Mouse (Mus musculus) testis, postnatal 10 days (tissue): ENCODE results near the gene Gm49601.

Experiments
- DNase-seq: peaks from one replicate; pipeline ENCODE4 v3.0.0; 2021; ENCODE audit warnings: low spot score

The Gm49601 gene

DNA sequence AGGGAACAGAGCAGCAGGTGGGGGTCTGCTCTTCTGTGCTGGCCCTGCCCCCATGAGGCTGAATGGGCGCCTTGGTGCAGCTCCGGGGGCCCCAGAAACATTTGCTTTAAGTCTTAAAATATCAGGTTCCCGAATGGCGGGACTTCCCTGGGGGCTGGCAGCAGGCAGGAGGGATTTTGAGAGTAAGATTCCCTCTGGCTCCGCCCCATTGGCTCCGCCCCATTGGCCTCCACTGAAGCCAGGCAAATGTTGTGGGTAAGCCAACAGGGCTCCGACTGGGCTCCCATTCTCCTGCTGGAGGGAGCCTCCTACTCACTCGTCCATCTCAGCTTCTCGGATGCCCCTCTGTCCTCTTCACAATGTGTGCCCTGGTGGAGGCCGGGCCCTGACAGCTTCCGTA, 18.0 kb downstream of the Gm49601 start:
- DNase-seq, result no peak

DNA sequence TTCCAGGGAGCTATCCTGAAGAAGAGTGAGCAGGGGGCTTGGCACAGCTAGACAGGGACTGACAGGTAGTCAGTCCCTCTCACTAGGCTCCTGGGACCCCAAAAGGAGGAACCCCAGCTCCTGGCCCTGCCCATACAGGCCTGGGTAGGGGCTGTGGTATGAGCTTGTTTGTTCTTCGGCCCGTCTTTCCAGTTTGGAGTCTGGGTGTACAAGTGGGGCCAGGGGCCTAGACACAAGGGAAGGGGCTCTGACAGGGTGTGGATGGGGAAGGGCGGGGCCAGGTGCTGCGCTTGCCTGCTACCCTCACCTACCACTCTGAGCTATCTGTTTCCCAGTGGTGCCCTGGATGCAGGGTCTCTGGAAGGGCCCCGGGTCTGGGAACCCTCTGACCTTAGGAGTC, 20.5 kb downstream of the Gm49601 start:
- DNase-seq, result no peak

DNA sequence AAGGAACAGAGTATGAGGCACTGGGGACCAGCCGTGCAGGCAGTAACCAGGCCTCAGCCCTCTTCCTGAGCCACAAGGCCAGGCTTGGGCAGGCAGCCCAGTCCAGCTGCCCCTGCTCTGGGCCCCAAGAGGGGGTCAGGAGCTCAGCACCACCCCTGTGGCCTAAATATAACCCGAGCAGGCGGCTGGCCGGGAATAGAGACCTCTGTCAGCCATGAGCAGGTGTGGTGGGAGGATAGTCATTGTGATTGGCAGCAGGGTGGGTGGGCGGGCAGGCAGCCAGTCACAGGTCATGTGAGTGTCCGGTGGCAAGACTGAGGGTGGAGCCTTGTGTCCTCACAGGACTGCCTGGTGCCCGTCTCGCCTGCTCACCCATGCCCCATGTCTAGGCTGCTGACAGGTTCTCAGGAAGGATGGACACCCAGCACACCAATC, 21.9 kb downstream of the Gm49601 start:
- DNase-seq, result no peak

DNA sequence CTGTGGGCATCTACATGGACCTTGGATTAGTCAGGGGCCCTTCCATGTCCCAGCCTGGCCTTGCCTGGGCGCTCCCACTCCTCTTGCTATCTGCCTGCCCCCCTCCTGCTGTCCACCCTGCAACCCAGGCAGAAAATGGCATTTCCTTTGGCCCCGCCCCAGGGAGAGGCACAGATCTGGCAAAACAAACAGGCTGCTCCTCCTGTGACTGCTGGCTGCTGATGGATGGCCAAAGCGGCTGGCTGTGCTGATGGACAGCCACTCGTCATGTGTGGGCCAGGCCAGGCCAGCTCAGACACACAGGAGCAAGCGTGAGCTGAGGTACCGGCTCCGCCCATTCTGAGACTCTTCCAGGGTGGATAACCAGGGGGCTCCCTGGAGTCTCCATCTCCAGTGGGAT, 24.8 kb downstream of the Gm49601 start:
- no peak for DNase-seq

DNA sequence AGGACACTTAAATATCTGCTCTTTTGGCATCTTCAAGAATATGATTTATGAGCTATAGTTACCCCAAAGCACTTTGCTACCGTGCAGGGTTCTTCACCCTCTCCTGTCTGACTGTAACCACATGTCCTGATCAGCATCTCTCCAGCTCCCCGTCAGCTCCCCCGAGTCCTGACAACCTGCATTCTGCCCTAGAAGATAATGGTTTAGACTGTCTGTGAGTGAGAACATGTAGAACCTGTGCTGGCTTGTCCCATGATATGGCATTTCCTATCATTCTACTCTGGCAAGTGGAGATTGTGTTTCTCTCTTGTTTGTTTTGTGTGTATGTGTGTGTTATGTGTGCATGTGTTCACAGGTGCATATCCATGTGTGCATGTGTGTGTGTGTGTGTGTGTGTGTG, 28.2 kb downstream of the Gm49601 start:
- no peak for DNase-seq

DNA sequence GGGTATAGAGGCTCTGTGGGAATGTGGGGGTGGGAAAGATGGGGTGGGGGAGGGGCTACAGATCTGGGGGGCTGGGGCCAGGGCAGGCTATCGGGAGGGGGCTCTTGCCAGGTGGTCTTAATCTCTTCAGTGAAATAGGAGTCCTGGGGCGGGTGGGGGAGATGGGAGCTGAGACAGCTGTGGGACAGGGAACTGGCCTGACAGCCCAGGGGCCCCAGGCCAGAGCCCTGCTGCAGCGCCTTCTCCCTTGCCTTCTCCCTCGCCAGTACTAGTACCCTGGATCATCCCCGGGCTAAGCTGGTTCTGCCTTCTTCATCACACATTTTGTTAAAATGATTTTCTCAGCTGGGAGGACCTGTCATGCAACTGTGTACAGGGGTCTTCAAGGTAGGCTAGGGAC, 30.0 kb downstream of the Gm49601 start:
- no peak for DNase-seq

DNA sequence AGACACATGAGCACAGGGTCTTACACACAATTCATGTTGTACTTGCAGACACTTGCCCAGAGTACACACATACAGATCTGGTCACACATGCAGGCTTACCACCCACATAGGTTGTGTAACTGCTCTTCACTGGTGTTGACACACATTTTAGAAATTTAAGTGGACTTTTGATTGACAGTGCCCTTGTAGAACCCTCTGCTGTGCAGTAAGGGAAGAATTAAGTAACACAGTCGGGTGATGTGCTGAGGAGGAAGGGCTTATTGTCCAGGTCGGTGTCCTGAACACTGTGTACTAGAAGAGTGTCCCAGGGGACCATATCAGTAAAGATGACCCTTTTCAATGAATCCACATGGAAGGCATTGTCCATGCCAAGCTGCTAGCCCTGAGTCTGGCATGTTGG, 32.3 kb downstream of the Gm49601 start:
- DNase-seq, result no peak

DNA sequence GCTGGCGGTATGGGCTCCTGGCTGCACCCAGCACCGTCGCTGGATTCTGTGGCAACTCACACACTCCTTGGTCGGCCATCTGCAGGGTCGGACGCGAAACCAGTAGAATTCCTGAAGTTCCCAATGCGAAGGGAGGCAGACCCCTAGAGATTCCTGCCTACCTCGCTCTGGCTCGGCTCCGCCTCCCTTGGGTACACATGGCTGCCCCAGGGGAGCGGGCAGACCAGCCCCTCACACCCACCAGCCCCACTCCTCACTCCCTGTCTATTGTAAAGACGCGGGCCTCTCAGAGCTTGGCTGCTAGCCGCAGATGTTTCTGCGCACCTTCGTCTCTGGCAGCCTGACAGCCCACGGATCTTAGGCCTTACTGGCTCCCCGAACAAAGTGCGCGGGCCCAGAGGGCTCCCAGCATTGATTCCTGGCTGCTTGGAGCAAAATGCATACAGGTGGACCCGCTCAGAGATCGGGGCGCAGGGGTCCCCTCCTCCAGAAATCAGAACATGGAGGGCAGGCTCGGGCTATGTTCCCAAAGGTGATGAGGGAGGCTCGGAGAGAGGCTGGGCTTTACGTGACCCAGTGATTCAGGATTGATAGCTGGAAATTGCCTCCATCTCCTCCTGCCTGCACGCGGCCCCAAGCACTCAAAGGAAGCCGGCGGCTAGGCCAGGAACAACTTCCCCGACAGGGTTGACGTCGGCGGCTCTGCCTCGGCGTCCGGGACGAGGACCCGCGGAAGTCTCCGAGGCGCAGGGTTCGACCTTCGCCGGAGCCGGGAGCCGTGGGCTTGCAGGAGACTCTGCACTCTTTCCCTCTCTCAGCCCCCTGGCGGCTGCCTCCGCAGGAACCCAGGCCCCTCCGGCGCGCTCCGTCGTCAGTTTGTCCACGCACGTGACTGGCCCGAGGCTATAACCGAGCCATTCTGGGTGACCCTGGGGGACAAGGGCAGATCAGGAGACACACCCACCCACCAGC, 34.9 kb downstream of the Gm49601 start:
- DNase-seq, result peak; percentile 68

DNA sequence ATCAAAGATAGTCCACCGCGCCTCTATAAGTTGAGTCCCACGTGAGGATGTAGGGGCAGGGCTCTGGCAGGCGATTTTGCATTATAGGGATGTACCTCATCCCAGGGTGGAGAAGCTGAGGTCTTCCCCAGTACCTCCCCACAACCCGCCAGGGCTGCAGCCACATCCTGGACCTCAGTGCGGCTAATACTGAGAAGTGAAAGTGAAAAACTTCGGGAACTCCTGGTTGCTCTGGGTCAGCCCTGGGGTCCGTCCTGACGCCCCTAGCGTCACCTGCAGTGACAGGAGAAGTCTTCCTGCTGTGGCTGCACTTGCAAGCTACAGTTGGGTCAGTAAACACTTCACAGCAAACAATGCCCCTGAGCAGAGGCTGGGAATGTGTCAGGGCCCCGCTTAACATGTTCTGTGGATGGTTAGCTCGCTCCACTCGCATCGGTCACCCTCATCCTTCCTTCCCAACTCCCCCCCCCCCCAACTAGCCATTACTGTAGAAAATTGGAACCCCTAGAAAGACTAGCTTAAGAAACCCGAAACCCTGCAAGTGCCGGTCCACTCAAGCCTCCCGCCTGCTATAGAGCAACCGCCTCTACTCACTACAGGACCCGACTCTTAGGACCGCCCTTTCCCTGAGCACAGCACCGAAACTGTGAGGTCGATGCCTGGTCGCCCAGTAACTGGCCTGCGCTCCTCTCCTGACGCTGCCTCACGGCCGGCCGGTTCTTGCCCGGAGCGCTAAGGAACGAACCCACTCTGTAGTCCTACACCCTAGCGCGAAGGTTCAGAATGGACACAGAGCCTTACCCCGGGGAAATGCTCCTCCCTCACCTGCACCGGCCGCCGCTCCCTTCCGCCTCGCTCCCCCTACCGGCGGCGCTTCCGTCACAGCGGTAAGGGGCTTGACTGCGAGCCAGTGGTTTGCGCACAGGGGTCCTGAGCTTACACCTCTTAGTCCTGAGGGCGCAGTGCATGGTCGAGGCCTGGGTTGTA, 36.1 kb downstream of the Gm49601 start, which contains the start of gene Tbx1:
Tbx1 (minus strand) TSS at position 868 of the 987 bp plus-strand sequence.
- DNase-seq, result no peak

DNA sequence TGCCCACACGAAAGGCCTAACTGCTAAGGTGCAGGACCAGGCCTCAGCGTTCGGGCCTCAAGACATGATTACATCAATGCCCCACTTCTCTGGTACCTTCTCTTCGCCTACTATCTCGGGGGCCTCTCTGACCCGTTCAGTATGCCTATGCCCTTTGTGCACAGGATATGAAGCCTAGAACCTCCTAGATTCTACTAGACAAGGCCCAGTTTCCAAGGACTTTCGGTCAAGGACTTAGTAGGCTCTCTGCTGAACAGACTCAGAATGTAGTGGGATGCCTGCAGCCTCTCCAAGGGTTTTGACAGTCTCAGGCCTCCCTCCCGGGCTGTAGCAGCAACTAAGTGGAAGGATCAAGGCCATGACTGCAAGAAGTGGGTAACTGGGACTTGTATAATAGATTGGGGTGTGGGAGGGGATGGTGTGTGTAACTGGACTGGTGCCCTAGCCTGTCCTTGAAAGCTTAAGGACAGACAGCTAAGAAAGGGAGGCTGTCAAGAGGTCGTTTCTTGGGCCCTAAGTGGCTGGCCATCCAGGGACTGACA, 37.1 kb downstream of the Gm49601 start:
- no peak for DNase-seq

DNA sequence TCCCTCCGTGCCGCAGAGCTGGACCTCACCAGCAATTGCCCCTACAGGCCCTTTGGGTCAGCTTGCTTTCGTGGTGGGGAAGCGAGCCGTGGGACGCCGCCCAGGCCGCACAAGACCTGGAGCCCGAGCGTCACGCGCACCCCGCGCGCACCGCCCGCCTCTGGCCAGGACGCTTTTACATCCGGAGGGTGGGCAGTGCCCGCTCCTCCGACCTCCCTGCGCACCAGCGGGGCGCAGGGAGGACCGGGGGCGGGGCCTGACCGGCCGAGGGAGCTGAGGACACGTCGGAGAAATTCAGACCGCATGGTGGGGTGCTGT, 37.5 kb downstream of the Gm49601 start:
- no peak for DNase-seq

DNA sequence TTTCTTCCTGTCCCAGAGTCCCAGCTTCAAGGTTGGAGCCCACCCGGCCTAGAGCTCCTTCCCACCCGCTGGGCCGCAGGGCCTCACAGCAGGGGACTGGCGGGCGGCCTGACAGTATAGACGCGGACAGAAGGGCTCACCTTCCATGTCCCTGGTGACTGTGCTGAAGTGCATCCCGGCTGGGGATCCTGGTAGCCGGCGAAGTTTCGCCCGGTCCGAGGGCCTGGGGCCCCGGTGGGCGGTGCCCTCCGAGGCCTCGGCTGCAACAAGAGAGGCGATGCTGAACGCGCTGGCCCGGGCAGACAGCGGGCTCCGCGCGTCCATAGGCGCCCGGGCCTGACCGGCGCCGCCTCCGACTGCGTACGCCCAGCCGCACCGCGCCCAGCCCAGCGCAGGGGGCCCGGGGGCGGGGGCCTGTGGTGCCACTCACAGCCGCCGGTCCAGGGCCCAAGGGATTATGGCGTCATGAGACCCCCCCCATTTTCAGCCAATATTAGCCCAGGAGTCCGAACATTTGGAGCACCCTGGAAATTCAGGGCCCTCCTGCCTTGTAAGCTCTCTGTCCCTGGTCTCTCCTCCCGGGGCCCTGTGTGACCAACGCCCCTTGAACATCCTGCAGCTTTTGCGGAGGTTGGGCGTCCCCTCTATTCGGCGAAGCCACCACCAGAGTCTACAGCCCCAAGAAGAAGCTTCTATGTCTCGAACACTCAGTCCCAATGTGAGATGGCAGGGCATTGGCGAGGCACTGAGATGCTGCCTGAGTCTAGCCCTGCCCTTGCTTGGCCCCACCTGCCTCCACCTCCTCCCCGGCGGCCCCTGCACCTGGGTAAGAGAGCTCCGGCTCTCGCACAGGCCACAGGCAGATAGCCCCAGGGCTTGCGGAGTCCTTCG, 38.1 kb downstream of the Gm49601 start:
- DNase-seq, result no peak

DNA sequence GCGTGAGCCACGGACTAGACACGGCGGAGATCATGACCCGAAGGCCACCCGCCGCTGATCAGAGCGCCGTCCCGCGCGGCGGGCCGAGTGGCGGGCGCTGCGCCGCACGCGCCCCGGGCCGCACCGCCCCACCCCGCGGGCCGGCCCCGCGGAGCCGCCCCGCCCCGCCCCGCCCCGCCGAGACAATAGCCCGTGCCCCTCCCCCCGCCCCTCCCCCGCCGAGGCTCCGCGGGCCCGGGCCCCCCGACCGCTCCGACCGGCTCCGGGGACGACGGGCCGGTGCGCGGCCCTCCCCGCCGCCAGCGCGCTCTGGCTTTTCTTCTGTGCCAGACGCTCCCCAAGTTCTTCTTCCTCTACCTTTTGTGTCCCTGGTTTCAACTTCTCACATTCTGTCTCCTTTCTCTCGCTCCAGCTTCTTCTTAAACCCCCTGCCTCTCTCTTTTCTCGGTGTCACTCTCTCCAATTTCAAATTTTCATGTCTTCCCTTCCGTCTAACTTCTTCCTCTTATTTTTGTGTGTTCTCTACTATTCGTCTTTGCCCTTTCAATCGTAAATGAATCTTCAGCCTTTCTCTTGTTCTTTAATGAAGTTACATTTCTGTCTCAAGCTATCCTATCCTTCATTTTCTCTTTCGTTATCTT, 39.2 kb downstream of the Gm49601 start:
- no peak for DNase-seq

DNA sequence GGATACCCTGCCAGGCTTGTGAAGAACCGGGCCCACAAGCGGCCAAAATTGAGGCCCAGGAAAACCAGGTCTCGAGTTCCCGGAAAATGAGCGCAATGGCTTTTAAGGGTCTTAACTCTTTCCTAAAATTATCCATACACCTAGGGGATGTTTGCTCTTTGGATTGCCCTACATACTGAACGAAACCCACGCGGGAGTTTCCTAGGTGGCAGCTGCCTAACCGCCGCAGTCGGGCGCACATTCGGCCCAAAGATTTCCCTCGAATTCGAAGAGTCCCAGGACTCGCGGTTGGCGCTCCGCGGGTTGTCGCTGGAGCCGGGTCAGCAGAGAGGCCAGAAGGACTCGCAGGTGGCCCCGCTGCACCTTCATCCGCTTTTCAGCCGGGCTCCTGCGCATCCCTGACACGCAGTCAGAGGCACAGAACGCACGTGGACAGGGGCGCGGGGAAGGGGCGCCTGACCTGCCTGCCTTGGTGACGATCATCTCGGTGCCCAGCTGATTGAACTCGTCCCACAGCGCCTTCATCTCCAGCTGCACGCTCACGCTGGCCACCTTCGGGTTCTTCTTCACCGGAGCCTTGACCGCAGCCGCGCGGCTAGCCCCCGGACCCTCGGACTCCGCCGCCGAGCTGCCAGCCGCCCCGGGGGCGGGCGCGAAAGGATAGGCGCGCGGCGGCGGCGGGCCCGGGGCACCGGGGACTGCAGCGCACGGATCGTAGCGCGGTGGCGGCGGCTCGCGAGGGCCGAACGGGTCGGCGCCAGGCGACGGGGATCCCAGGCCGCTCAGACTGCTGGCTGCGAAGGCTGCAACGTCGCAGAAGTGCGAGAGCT, 39.9 kb downstream of the Gm49601 start:
- DNase-seq, result no peak

DNA sequence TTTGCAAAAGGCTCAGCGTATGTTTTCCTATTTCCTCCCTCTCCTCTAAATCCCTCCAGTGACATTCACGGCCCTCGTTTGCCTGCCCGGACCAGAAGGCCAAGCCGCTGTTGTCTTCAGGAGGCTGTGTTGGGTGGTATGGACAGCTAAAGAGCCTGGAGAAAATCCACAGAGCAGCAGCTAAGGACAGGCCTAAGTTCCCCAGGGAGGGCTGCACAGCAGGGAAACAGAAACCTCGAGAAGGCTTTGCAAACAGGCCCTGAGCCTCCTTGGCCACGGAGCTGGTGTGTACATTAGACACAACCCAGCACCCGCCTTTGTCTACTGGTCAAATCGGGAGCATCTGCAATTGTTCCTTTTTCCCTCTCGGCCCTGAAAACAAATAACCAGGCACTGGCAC, 40.6 kb downstream of the Gm49601 start:
- no peak for DNase-seq

DNA sequence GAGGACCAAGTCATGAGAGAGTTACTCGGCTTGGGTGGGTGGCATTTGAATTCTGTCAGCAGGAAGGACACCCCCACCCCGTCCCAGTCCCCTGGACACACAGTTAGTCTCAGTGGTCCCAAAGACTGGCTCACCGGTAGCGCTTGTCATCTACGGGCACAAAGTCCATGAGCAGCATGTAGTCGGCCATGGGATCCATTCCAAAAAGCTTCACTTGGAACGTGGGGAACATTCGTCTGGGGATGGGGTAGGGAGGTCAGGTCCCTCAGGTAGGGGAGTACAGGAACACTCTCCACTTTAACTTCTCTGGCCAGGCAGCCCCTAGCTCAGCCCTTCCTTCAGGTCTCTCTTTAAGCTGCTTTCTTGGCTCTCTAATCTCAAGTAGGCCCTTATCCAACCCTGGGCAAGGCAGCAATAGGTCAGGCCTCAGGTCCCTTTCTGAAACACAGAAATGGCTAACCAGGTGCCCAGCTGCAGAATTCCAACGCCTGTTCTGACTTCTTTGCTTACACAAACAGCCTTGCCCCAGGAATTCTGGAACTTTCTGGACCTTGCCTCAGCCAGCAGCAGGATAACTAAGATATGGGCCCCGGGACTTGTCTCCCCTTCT, 41.2 kb downstream of the Gm49601 start:
- no peak for DNase-seq

DNA sequence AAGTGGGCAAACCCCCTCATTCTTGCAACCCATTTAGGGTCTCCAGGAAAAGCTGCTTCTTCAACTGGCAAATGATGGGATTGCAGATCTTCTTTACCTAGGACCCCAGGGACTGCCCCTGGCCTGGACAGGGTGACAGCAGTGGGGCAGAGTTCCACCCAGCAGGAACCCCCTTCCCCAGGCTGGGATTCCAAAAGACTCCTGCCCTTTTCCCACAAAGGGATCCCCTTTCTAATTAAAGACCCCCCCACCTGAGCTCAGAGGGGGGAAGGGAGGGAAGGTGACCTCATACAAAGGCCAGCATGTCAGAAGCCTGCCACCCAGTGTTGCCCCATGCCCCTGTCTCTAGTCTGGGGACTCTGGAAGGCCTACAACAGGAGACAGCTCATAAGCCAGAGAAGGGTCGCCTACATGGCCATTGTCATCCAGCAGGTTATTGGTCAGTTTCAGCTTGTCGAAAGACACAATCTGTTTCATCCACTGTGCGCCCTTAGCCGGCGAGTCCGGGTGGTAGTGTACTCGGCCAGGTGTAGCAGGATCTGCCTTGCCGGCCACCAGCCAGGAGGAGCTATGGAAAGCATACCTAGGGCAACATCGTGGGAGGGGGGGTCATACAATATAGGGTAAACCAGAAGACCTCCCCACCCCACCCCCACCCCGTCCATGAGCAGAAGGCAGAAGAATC, 42.4 kb downstream of the Gm49601 start:
- no peak for DNase-seq

DNA sequence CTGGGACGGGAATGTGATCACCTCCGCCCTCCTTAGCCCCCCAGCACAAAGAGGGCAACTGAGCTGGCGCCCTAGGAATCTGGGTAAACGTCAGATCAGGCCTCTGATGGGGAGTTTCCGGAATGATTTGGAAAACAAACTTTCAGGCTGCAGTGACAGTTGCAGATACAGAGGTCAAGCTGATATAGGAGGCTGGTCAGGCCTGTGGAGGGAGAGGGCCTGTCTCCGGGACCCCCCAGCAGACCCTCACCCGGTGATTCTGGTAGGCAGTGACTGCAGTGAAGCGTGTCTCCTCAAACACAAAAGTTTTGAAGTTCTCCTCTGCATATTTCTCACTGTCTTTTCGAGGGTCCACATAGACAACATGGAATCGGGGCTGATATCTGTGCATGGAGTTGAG, 43.1 kb downstream of the Gm49601 start:
- no peak for DNase-seq
